Mouse (Mus musculus) thymus, adult 2 months (tissue): Measurements from ENCODE around the gene Abcb6.

Experiments
- CTCF ChIP-seq: fragments of 200-500 bp; IDR thresholded peaks from 2 replicates; pipeline ENCODE4 v1.5.1; 2012; ENCODE audit warnings: mild to moderate bottlenecking, control low read depth, low read length, moderate library complexity, borderline replicate concordance; ENCODE audit not compliant: control insufficient read depth, poor library complexity, insufficient read depth; ENCODE audit errors: extremely low read depth
- POLR2A ChIP-seq: fragments of 200-500 bp; IDR thresholded peaks from 2 replicates; pipeline ENCODE4 v1.6.1; 2012; ENCODE audit warnings: mild to moderate bottlenecking, low read length, control low read depth, moderate library complexity; ENCODE audit not compliant: control insufficient read depth, poor library complexity, insufficient read depth; ENCODE audit errors: extremely low read depth

- TF ChIP-seq CTCF (peak; percentile 54; the same call in 1 of the 2 replicates), POLR2A (peak; percentile 77)
Observed at GRCm38 (mm10) chr1:75141486-75142190, 38.6 kb downstream of the Abcb6 start.
